Mouse (Mus musculus) lung, adult 2 months (tissue): Measurements from ENCODE around the gene Gm20671.
"Not testable (repeated sequence)": the region's sequence is repeated elsewhere in the genome, so short reads cannot be mapped to it uniquely, and the experiment has no call there.

Experiments
- CTCF ChIP-seq: fragments of 200-500 bp; IDR thresholded peaks from 2 replicates; pipeline ENCODE4 v1.5.1; 2011; ENCODE audit warnings: mild to moderate bottlenecking, low read length, control low read depth; ENCODE audit not compliant: insufficient read depth
- POLR2A ChIP-seq: fragments of 200-500 bp; IDR thresholded peaks from 2 replicates; pipeline ENCODE4 v1.6.1; 2011; ENCODE audit warnings: low read depth, mild to moderate bottlenecking, control low read depth, low read length, borderline replicate concordance; ENCODE audit errors: extremely low read depth

GRCm38 (mm10) chr5:32849580-32849979 lies 22.7 kb upstream of the Gm20671 start:
- TF ChIP-seq CTCF, POLR2A: not testable (repeated sequence)
